Mouse (Mus musculus) mouse trophoblast stem cell (cell line): ENCODE measurements around the gene Gm29554.
"Not testable (repeated sequence)": the region's sequence is repeated elsewhere in the genome, so short reads cannot be mapped to it uniquely, and the experiment has no call there.

ENCODE experiments used
- in situ Hi-C, 2 experiments: fragments of 300-500 bp; cut with MseI, MboI; formaldehyde crosslinking; loops; 2 replicates in 1 of 2; 3 replicates in 1 of 2; pipeline ENCODE4 v1.15.1; 2025

Gene Gm29554

DNA sequence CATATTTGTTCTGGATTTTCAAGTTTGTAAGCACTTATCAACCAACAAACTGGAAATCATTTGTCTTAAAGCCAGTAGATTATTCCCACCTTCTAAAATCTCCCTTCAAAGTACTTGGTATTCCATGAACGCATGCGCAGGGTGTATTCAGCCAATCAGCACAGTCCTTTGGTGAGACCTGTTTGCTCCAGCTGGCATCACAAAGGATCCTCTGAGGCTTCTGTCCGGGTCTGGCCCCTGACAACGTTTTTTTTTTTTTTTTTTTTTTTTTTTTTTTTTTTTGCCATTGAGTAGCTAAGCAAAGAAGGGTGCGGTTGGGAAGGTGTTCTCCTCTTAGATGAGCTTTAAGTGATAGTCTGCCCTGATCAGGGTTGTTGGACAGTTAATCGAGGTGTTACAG, at the start of gene Gm29554:
Gene Gm29554 (plus strand): TSS at position 301 of the 400 bp plus-strand sequence.
- in situ Hi-C loops = not testable (repeated sequence)
